Mouse (Mus musculus) midbrain, embryonic 11.5 days (tissue): ENCODE results near the gene Gpsm2. TPM values are rescaled to one million over a fixed set of nuclear protein-coding genes. Genes with fewer than 3 reads are reported as not detected.

ENCODE experiments used
- ATAC-seq: fragments of 200-750 bp; cut with Nextera tagmentation; 2 replicates; pipeline ENCODE4 v1.8.0; 2017; ENCODE audit warnings: moderate TSS enrichment, moderate library complexity; ENCODE audit not compliant: low FRiP score
- DNase-seq: peaks from one replicate; pipeline ENCODE4 v3.0.0; 2015; ENCODE audit warnings: low spot score; ENCODE audit errors: missing footprints
- H3K27ac ChIP-seq: fragments of 300-500 bp; sonication (generic); 2 replicates; pipeline ENCODE4 v1.5.1; 2014; ENCODE audit warnings: low read depth, low read length
- H3K27me3 ChIP-seq: fragments of 300-500 bp; sonication (generic); 2 replicates; pipeline ENCODE4 v1.6.1; 2014; ENCODE audit warnings: mild to moderate bottlenecking, low read length, moderate library complexity, mixed read lengths; ENCODE audit not compliant: control insufficient read depth, insufficient read depth
- H3K36me3 ChIP-seq: fragments of 300-500 bp; sonication (generic); 2 replicates; pipeline ENCODE4 v1.6.1; 2014; ENCODE audit warnings: mild to moderate bottlenecking, low read length, moderate library complexity, mixed read lengths; ENCODE audit not compliant: control insufficient read depth, insufficient read depth
- H3K4me1 ChIP-seq: fragments of 300-500 bp; sonication (generic); 2 replicates; pipeline ENCODE4 v1.6.1; 2014; ENCODE audit warnings: low read length; ENCODE audit not compliant: control insufficient read depth, insufficient read depth
- H3K4me2 ChIP-seq: fragments of 300-500 bp; sonication (generic); 2 replicates; pipeline ENCODE4 v1.6.1; 2014; ENCODE audit warnings: mild to moderate bottlenecking, moderate library complexity
- H3K4me3 ChIP-seq: fragments of 300-500 bp; sonication (generic); 2 replicates; pipeline ENCODE4 v1.5.1; 2014; ENCODE audit warnings: low read depth, low read length
- H3K9ac ChIP-seq: fragments of 300-500 bp; sonication (generic); 2 replicates; pipeline ENCODE4 v1.6.1; 2014; ENCODE audit warnings: low read length
- H3K9me3 ChIP-seq: fragments of 300-500 bp; sonication (generic); 2 replicates; pipeline ENCODE4 v1.6.1; 2016; ENCODE audit warnings: low read length; ENCODE audit not compliant: control insufficient read depth
- WGBS: fragments of 180-500 bp; shearing (Covaris S2); extraction: QIAGEN DNeasy Blood & Tissue Kit; methylation state at CpG from one replicate; pipeline ENCODE4 v1.1.7; 2014; 5-methylcytosine and 5-hydroxymethylcytosine counted together
- polyA plus RNA-seq: library from polyadenylated mRNA; unstranded; fragments of >200 nt; fragmentation: Nextera tagmentation; extraction: Ambion mirVana; gene quantifications from 2 replicates; pipeline ENCODE4 v1.2.1, GENCODE M21; 2014

Gene Gpsm2
- polyA plus RNA-seq, 1 experiment from 2014 or later: 119 TPM

GRCm38 (mm10) chr3:108759566-108760420, 37.7 kb upstream of the Gpsm2 start:
- Histone ChIP-seq H3K4me3 (no peak overlapping the region), H3K4me2 (no peak overlapping the region), H3K9me3 (no peaks in the 10 kb centered on the region), H3K4me1 (no peaks in the 10 kb centered on the region), H3K36me3 (no peaks in the 10 kb centered on the region), H3K27me3 (no peaks in the 10 kb centered on the region), H3K9ac (no peak overlapping the region), H3K27ac (no peak overlapping the region)
- WGBS: 90% methylated on average over 11 of the region's 11 CpGs
- DNase-seq: peak; percentile 64
- no peak for ATAC-seq

GRCm38 (mm10) chr3:108757570-108757969, 35.5 kb upstream of the Gpsm2 start:
- H3K9me3 ChIP-seq: no peaks in the 10 kb centered on the region
- H3K36me3 ChIP-seq: no peaks in the 10 kb centered on the region
- 87% methylated on average over 9 of the region's 9 CpGs for WGBS
- DNase-seq: peak; percentile 64
- no peaks in the 10 kb centered on the region for H3K27me3 ChIP-seq
- no peak overlapping the region for H3K27ac ChIP-seq
- H3K4me2 ChIP-seq: no peak overlapping the region
- H3K9ac ChIP-seq: no peak overlapping the region
- H3K4me3 ChIP-seq: no peak overlapping the region
- ATAC-seq: no peak
- no peaks in the 10 kb centered on the region for H3K4me1 ChIP-seq

- ATAC-seq: no peak
Observed at GRCm38 (mm10) chr3:108756131-108756530, 34.0 kb upstream of the Gpsm2 start.

GRCm38 (mm10) chr3:108755542-108755941, 33.4 kb upstream of the Gpsm2 start:
- Histone ChIP-seq H3K4me3 (no peak overlapping the region), H3K4me2 (no peak overlapping the region), H3K4me1 (no peaks in the 10 kb centered on the region), H3K27ac (no peak overlapping the region), H3K27me3 (no peaks in the 10 kb centered on the region), H3K9ac (no peak overlapping the region), H3K36me3 (no peaks in the 10 kb centered on the region), H3K9me3 (no peaks in the 10 kb centered on the region)
- ATAC-seq (no peak), DNase-seq (peak; percentile 31)
- 94% methylated on average over 2 of the region's 2 CpGs for whole genome bisulfite sequencing

More at GRCm38 (mm10) chr3:108756131-108756530, 34.0 kb upstream of the Gpsm2 start:
- H3K27ac ChIP-seq: no peak overlapping the region
- no peaks in the 10 kb centered on the region for H3K27me3 ChIP-seq
- H3K36me3 ChIP-seq: no peaks in the 10 kb centered on the region
- H3K4me2 ChIP-seq: no peak overlapping the region
- WGBS: 86% methylated on average over 1 of the region's 1 CpGs
- peak; percentile 56 for DNase-seq
- H3K4me1 ChIP-seq: no peaks in the 10 kb centered on the region
- H3K9ac ChIP-seq: no peak overlapping the region
- no peaks in the 10 kb centered on the region for H3K9me3 ChIP-seq
- H3K4me3 ChIP-seq: no peak overlapping the region

GRCm38 (mm10) chr3:108754541-108754940, 32.4 kb upstream of the Gpsm2 start:
- Histone ChIP-seq H3K27ac (no peak overlapping the region), H3K4me1 (no peaks in the 10 kb centered on the region), H3K4me2 (no peak overlapping the region), H3K27me3 (no peaks in the 10 kb centered on the region), H3K36me3 (no peaks in the 10 kb centered on the region), H3K9ac (no peak overlapping the region), H3K9me3 (no peaks in the 10 kb centered on the region), H3K4me3 (no peak overlapping the region)
- DNase-seq: peak; percentile 44
- no peak for ATAC-seq
- 92% methylated on average over 1 of the region's 1 CpGs for WGBS

GRCm38 (mm10) chr3:108751691-108752090, 29.6 kb upstream of the Gpsm2 start:
- no peak overlapping the region for H3K27ac ChIP-seq
- ATAC-seq: no peak

GRCm38 (mm10) chr3:108751061-108751460, 29.0 kb upstream of the Gpsm2 start:
- Histone ChIP-seq H3K9me3 (no peaks in the 10 kb centered on the region), H3K27ac (no peak overlapping the region), H3K9ac (no peak overlapping the region), H3K36me3 (no peaks in the 10 kb centered on the region), H3K27me3 (no peaks in the 10 kb centered on the region), H3K4me3 (no peak overlapping the region), H3K4me2 (no peak overlapping the region), H3K4me1 (no peaks in the 10 kb centered on the region)
- ATAC-seq (no peak), DNase-seq (peak; percentile 71)
- WGBS: 78% methylated on average over 6 of the region's 6 CpGs

More at GRCm38 (mm10) chr3:108751691-108752090, 29.6 kb upstream of the Gpsm2 start:
- no peak overlapping the region for H3K4me2 ChIP-seq
- WGBS: 88% methylated on average over 6 of the region's 6 CpGs
- DNase-seq: no peak
- no peaks in the 10 kb centered on the region for H3K4me1 ChIP-seq
- no peak overlapping the region for H3K9ac ChIP-seq
- no peaks in the 10 kb centered on the region for H3K27me3 ChIP-seq
- H3K9me3 ChIP-seq: no peaks in the 10 kb centered on the region
- H3K4me3 ChIP-seq: no peak overlapping the region
- H3K36me3 ChIP-seq: no peaks in the 10 kb centered on the region

- ATAC-seq (no peak), DNase-seq (peak; percentile 1)
- Histone ChIP-seq H3K4me3 (no peak overlapping the region), H3K4me1 (no peaks in the 10 kb centered on the region), H3K36me3 (no peaks in the 10 kb centered on the region), H3K4me2 (no peak overlapping the region), H3K9ac (no peak overlapping the region), H3K27ac (no peak overlapping the region), H3K27me3 (no peaks in the 10 kb centered on the region), H3K9me3 (no peaks in the 10 kb centered on the region)
- WGBS: 86% methylated on average over 4 of the region's 4 CpGs
Observed at GRCm38 (mm10) chr3:108744060-108744459, 22.0 kb upstream of the Gpsm2 start.

- no peaks in the 10 kb centered on the region for H3K27me3 ChIP-seq
- H3K36me3 ChIP-seq: no peaks in the 10 kb centered on the region
- H3K9ac ChIP-seq: no peak within 1 kb of the TSS
- no peaks in the 10 kb centered on the region for H3K4me1 ChIP-seq
- 76% methylated on average over 8 of the region's 8 CpGs for WGBS
- no peak within 1 kb of the TSS for H3K4me2 ChIP-seq
- H3K4me3 ChIP-seq: no peak within 1 kb of the TSS
- H3K9me3 ChIP-seq: no peaks in the 10 kb centered on the region
- DNase-seq (peak; percentile 17), ATAC-seq (no peak)
- no peak within 1 kb of the TSS for H3K27ac ChIP-seq
Observed at GRCm38 (mm10) chr3:108739045-108739708, 17.1 kb upstream of the Gpsm2 start, which contains the start of gene Aknad1. Gene Aknad1, plus strand, starts transcription at chr3:108739658.
